Mouse (Mus musculus): Measurements from ENCODE around the gene Gp1ba. TPM values are rescaled to one million over a fixed set of nuclear protein-coding genes. Genes with fewer than 3 reads are reported as not detected.

The Gp1ba gene
- total and polyA plus RNA-seq, 3 experiments = 1.6 to 5.0 TPM; not detected in 1

DNA sequence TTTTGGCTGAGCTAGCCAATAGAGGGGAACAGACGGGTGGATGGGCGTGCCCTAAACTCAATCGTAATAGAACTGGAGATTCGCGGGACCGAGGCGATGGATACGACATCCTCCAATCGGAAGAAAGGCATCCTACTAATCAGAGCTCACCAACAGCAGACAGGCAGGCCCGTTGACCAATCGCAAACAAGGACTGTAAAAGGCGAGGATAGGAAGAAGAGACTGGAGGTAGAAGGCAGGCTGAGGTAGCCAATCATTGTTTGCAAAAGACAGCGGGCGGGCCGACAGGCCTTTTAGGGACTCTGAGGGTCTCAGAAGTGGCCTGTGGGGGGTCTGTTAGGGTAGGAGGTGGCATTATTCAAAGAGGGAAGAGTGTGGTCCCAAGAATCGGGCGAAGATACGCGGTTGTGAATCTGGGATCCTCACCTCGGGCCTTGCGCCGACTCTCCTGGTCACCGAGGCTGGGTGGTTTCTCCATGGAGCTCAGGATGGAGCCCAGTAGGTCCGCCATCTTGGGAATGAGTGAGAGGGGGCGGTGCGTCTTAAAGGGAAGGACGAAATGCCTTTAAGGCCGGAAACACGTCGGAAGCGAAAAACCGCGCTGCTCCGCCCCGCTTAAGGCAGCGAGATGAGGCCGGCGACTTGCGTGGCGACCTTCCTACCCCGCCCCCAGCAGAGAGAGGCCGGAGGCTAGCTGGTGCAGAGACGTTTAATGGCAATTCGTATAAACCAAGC, 30.0 kb downstream of the Gp1ba start, which contains the start of gene Spag7 (continued):
- TF ChIP-seq GABPA (IDR thresholded peaks at IDR 0.05; ENCODE audit: low read depth, low read length) (no peak), E2F4 (IDR thresholded peaks at IDR 0.05; ENCODE audit: borderline replicate concordance, low read depth, low read length) (0 out of 2 replicates have a peak, but pooled peaks have one; percentile 27), TCF12 (IDR thresholded peaks at IDR 0.05; ENCODE audit: low read depth, low read length) (peak; percentile 67), ZC3H11A (IDR thresholded peaks at IDR 0.05; ENCODE audit: low read depth, low read length) (no peak)

DNA sequence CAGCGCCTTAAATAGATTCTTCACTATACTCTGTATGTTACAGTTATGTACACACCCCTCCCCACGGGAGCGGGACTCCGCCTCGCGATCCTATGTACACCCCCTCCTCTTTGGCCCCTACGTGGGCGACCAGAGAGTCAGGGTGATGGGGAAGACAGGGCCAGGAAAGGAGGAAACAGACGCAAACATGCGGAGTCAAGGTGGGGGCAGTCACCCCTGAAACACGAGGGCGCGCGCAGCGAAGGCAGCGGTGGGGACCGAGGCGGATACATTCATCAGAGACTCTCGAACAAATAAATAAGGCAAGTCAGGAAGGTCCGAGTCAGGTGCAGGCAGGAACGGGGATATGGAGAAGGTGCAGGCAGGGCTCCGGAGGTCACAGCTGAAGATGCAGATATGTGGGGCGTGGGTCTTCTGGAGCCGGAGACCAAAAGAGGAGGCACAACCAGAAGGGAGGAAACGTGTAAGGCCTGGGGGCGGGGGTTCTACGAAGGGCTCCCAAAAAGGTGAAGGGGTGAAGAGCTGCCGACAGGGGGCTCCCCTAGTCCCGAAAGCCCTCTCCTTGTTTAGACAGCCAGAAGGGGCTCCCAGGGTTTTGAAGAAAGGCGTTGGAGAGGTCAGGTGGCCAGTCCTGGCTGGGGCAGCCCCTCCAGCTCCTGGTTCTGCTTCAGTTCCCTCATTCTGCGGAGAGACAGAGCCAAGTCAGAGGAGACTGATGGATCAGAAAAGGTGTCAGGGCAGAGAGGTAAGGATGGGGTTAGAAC, 30.8 kb downstream of the Gp1ba start:
- Histone ChIP-seq H3K4me1 (ENCODE audit: control insufficient read depth in 1 of 2, insufficient read depth in 2 of 2, low read length in 2 of 2) (peaks cover 2 to 24% of the 10 kb centered on the region in 2 experiments; a peak in 3 of 4 replicates), H3K27me3 (ENCODE audit: control insufficient read depth in 1 of 2, insufficient read depth in 2 of 2, low read length in 2 of 2) (no peaks in the 10 kb centered on the region), H3K9me3 (replicated peaks; ENCODE audit: insufficient read depth, low read length) (no peaks in the 10 kb centered on the region), H3K27ac (ENCODE audit: control insufficient read depth, low read depth, low read length) (peak overlapping the region; percentile 97), H3K4me3 (ENCODE audit: control insufficient read depth in 1 of 2, insufficient read depth in 1 of 2, low read depth in 2 of 2, low read length in 2 of 2) (peak overlapping the region; percentile 75 to 87), H3K36me3 (ENCODE audit: control insufficient read depth in 1 of 2, insufficient read depth in 2 of 2, low read length in 2 of 2) (peaks cover 0 to 11% of the 10 kb centered on the region in 2 experiments; a peak in 2 of 4 replicates), H3K79me2 (ENCODE audit: control insufficient read depth, insufficient read depth, low read length, poor library complexity) (peaks cover 18% of the 10 kb centered on the region), H3K9ac (ENCODE audit: control insufficient read depth, low read depth, low read length, poor library complexity, severe bottlenecking) (peak overlapping the region; percentile 90)
- DNase-seq (ENCODE audit: low read depth, low spot score) = peak; percentile 94
- peak; percentile 39 for TF ChIP-seq RAD21 (IDR thresholded peaks at IDR 0.05; ENCODE audit: low read depth, low read length)
- TF ChIP-seq EP300 (IDR thresholded peaks at IDR 0.05; ENCODE audit: low read depth in 1 of 2, low read length in 2 of 2) = no peak; a peak in 1 of 4 replicates
- no peak for TF ChIP-seq GATA1 (IDR thresholded peaks at IDR 0.05; ENCODE audit: low read depth, low read length)
- TF ChIP-seq GABPA (IDR thresholded peaks at IDR 0.05; ENCODE audit: low read depth, low read length) = no peak
- TF ChIP-seq USF1 (IDR thresholded peaks at IDR 0.05; ENCODE audit: low read depth, low read length) = no peak
- TF ChIP-seq NELFE (IDR thresholded peaks at IDR 0.05; ENCODE audit: low read depth, low read length) = peak; percentile 50; the same call in 1 of the 2 replicates
- no peak; a peak in 1 of 4 replicates for TF ChIP-seq POLR2A (IDR thresholded peaks at IDR 0.05; ENCODE audit: control insufficient read depth in 1 of 2, insufficient read depth in 1 of 2, low read depth in 1 of 2, low read length in 2 of 2, poor library complexity in 1 of 2)
- TF ChIP-seq E2F4 (IDR thresholded peaks at IDR 0.05; ENCODE audit: borderline replicate concordance, low read depth, low read length) = no peak
- TF ChIP-seq POLR2AphosphoS2 (IDR thresholded peaks at IDR 0.05; ENCODE audit: low read length) = no peak
- TF ChIP-seq UBTF (IDR thresholded peaks at IDR 0.05; ENCODE audit: borderline replicate concordance, insufficient read depth, low read depth, low read length) = no peak
- TF ChIP-seq CHD2 (IDR thresholded peaks at IDR 0.05; ENCODE audit: low read length) = no peak
- TF ChIP-seq BHLHE40 (IDR thresholded peaks at IDR 0.05; ENCODE audit: borderline replicate concordance, low read depth, low read length) = no peak
- TF ChIP-seq TCF12 (IDR thresholded peaks at IDR 0.05; ENCODE audit: low read depth, low read length) = peak; percentile 46; the same call in 1 of the 2 replicates
- TF ChIP-seq ZNF384 (IDR thresholded peaks at IDR 0.05; ENCODE audit: low read depth, low read length) = no peak
- TF ChIP-seq SIN3A (IDR thresholded peaks at IDR 0.05; ENCODE audit: low read length) = no peak; the same call in 1 of the 2 replicates
- TF ChIP-seq MXI1 (IDR thresholded peaks at IDR 0.05; ENCODE audit: low read depth, low read length) = peak; percentile 35; the same call in 1 of the 2 replicates
- peak; percentile 86 for TF ChIP-seq MAZ (IDR thresholded peaks at IDR 0.05; ENCODE audit: low read depth, low read length)
- TF ChIP-seq MAX (IDR thresholded peaks at IDR 0.05; ENCODE audit: low read length) = 0 out of 2 replicates have a peak, but pooled peaks have one; percentile 56
- peak; percentile 49 for TF ChIP-seq TBP (IDR thresholded peaks at IDR 0.05; ENCODE audit: low read depth, low read length)
- TF ChIP-seq MYC (IDR thresholded peaks at IDR 0.05; ENCODE audit: low read depth, low read length) = peak; percentile 48; the same call in 1 of the 2 replicates
- no peak for TF ChIP-seq RCOR1 (IDR thresholded peaks at IDR 0.05; ENCODE audit: low read depth, low read length)
- no peak for TF ChIP-seq ZKSCAN1 (IDR thresholded peaks at IDR 0.05; ENCODE audit: low read depth, low read length)
- no peak for TF ChIP-seq ELF1 (IDR thresholded peaks at IDR 0.05; ENCODE audit: low read depth, low read length)
- no peak for TF ChIP-seq MAFK (IDR thresholded peaks at IDR 0.05; ENCODE audit: borderline replicate concordance, low read depth, low read length)
- TF ChIP-seq TAL1 (IDR thresholded peaks at IDR 0.05; ENCODE audit: low read length) = no peak
- no peak for TF ChIP-seq NRF1 (IDR thresholded peaks at IDR 0.05; ENCODE audit: insufficient read depth, low read depth, low read length, poor library complexity, severe bottlenecking)
- no peak for TF ChIP-seq ZMIZ1 (IDR thresholded peaks at IDR 0.05; ENCODE audit: low read depth, low read length)
- TF ChIP-seq HCFC1 (IDR thresholded peaks at IDR 0.05; ENCODE audit: low read depth, low read length) = peak; percentile 52
- peak; percentile 65 for TF ChIP-seq SMC3 (IDR thresholded peaks at IDR 0.05; ENCODE audit: low read depth, low read length)
- peak; percentile 47 to 83 (median 78); a peak in 5 of 6 replicates for TF ChIP-seq CTCF (IDR thresholded peaks at IDR 0.05 in 2 of 3, conservative IDR thresholded peaks at IDR 0.05 in 1 of 3; ENCODE audit: control insufficient read depth in 1 of 3, insufficient read depth in 1 of 3, low read depth in 2 of 3, low read length in 3 of 3, poor library complexity in 1 of 3, severe bottlenecking in 1 of 3)
- no peak for TF ChIP-seq KAT2A (conservative IDR thresholded peaks at IDR 0.05; ENCODE audit: low read depth, low read length)
